Mouse (Mus musculus): ENCODE measurements at regions not wholly inside any gene's neighbourhood (a gene's known extent, or its start where the extent isn't known, plus 50 kb on each side); places are given as distances from the start of the nearest gene placed in this dataset.

DNA sequence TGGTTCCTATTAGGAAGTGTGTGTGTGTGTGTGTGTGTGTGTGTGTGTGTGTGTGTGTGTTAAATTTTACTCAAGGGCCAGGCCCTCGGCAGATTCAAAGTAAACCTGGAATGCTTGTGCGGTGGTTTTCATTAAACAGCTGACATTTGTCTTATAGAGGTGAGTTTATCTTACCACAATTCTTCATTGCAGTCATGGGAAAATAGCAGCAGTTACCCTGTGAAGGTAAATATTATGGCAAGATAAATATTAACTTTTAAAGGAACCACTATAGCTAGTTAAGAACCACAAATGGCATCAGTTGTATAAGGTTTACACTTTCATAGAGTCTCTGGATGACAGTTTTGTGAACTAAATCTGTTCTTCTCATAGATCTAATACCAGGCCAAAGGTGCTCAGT lies 495.6 kb downstream of the Rwdd3 start:
- no peak overlapping the region for H3K9ac ChIP-seq
- no peaks in the 10 kb centered on the region for H3K9me3 ChIP-seq
- H3K4me2 ChIP-seq (replicated peaks), result no peak overlapping the region
- 21% methylated on average over 2 of the region's 2 CpGs for WGBS
- H3K4me3 ChIP-seq (replicated peaks), result no peak overlapping the region
- H3K27ac ChIP-seq, result no peak overlapping the region
- no peaks in the 10 kb centered on the region for H3K36me3 ChIP-seq
- no peaks in the 10 kb centered on the region for H3K4me1 ChIP-seq (replicated peaks)
- H3K27me3 ChIP-seq (replicated peaks), result no peaks in the 10 kb centered on the region
- peak; percentile 63; the same call in 1 of the 2 replicates for ATAC-seq

- Histone ChIP-seq H3K27me3 (replicated peaks) (no peaks in the 10 kb centered on the region), H3K36me3 (no peaks in the 10 kb centered on the region), H3K4me2 (replicated peaks) (no peak overlapping the region), H3K27ac (no peak overlapping the region), H3K4me1 (replicated peaks) (no peaks in the 10 kb centered on the region), H3K9ac (no peak overlapping the region), H3K9me3 (no peaks in the 10 kb centered on the region), H3K4me3 (replicated peaks) (no peak overlapping the region)
- 83% methylated on average over 3 of the region's 3 CpGs for WGBS
- ATAC-seq, result no peak
Observed at GRCm38 (mm10) chr3:120668654-120669053, 502.8 kb downstream of the Rwdd3 start.

GRCm38 (mm10) chr3:120662521-120662920 lies 509.0 kb downstream of the Rwdd3 start:
- Histone ChIP-seq H3K4me2 (replicated peaks) (no peak overlapping the region), H3K9me3 (no peaks in the 10 kb centered on the region), H3K4me1 (replicated peaks) (no peaks in the 10 kb centered on the region), H3K4me3 (replicated peaks) (no peak overlapping the region), H3K9ac (no peak overlapping the region), H3K27me3 (replicated peaks) (no peaks in the 10 kb centered on the region), H3K36me3 (no peaks in the 10 kb centered on the region), H3K27ac (no peak overlapping the region)
- WGBS, result 94% methylated on average over 4 of the region's 4 CpGs
- ATAC-seq, result no peak

GRCm38 (mm10) chr3:120660776-120661175 lies 510.7 kb downstream of the Rwdd3 start:
- Histone ChIP-seq H3K9me3 (no peaks in the 10 kb centered on the region), H3K9ac (no peak overlapping the region), H3K4me1 (replicated peaks) (no peaks in the 10 kb centered on the region), H3K36me3 (no peaks in the 10 kb centered on the region), H3K4me2 (replicated peaks) (no peak overlapping the region), H3K27ac (no peak overlapping the region), H3K4me3 (replicated peaks) (no peak overlapping the region), H3K27me3 (replicated peaks) (no peaks in the 10 kb centered on the region)
- no peak for ATAC-seq
- 95% methylated on average over 4 of the region's 4 CpGs for WGBS

- no peak overlapping the region for H3K4me3 ChIP-seq (replicated peaks)
- no peaks in the 10 kb centered on the region for H3K27me3 ChIP-seq (replicated peaks)
- WGBS, result 84% methylated on average over 12 of the region's 12 CpGs
- H3K4me1 ChIP-seq (replicated peaks), result no peaks in the 10 kb centered on the region
- H3K4me2 ChIP-seq (replicated peaks), result no peak overlapping the region
- no peaks in the 10 kb centered on the region for H3K9me3 ChIP-seq
- ATAC-seq, result no peak
- H3K36me3 ChIP-seq, result no peaks in the 10 kb centered on the region
- H3K9ac ChIP-seq, result no peak overlapping the region
- no peak overlapping the region for H3K27ac ChIP-seq
Observed at GRCm38 (mm10) chr3:120649047-120649868, 522.2 kb downstream of the Rwdd3 start.

GRCm38 (mm10) chr3:120648391-120648790 lies 523.1 kb downstream of the Rwdd3 start:
- no peak overlapping the region for H3K27ac ChIP-seq
- H3K4me1 ChIP-seq (replicated peaks), result no peaks in the 10 kb centered on the region
- no peak overlapping the region for H3K4me3 ChIP-seq (replicated peaks)
- H3K9ac ChIP-seq, result no peak overlapping the region
- 81% methylated on average over 5 of the region's 5 CpGs for WGBS
- no peaks in the 10 kb centered on the region for H3K27me3 ChIP-seq (replicated peaks)
- H3K9me3 ChIP-seq, result no peaks in the 10 kb centered on the region
- ATAC-seq, result no peak
- H3K36me3 ChIP-seq, result no peaks in the 10 kb centered on the region
- H3K4me2 ChIP-seq (replicated peaks), result no peak overlapping the region

GRCm38 (mm10) chr3:120636669-120637305 lies 534.7 kb downstream of the Rwdd3 start:
- Histone ChIP-seq H3K27ac (no peak overlapping the region), H3K9me3 (no peaks in the 10 kb centered on the region), H3K27me3 (replicated peaks) (no peaks in the 10 kb centered on the region), H3K4me2 (replicated peaks) (no peak overlapping the region), H3K9ac (no peak overlapping the region), H3K4me3 (replicated peaks) (no peak overlapping the region), H3K36me3 (no peaks in the 10 kb centered on the region), H3K4me1 (replicated peaks) (no peaks in the 10 kb centered on the region)
- no peak for ATAC-seq
- 69% methylated on average over 9 of the region's 9 CpGs for WGBS

DNA sequence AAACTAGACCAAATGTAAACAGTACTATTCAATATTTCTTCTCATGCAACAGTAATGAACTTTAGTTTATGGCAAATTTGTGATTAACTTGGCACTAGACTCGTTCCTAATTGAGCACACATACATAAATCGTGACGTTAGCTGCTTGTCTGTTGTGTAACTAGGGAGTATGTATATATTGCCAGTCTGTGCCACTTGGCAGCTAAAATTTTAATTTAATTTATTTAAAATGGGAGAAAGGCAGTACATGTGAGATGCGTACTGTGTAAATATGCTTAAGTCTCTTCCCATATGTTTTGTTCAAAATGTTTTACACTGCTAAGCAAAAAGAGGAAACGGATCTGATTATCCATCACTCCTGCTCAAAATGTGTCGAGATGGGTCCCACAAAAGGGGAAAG lies 553.1 kb downstream of the Rwdd3 start:
- 57% methylated on average over 6 of the region's 6 CpGs for WGBS

DNA sequence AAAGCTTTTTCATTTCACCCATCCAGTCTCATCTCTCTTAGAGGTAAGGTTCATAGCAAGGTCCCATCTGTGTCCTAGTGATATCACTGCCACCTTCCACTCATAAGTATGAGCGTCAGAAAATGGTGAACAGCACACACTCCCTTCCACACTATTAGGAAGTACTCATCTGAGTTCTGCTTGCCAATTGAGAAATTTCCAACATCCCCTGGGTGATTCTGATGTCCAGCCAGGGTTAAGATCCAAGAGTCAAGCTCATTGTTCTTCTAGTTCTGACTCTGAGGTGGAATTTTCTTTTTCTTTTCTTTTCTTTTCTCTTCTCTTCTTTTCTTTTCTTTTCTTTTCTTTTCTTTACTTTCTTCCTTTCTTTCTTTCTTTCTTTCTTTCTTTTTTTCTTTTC lies 577.3 kb downstream of the Rwdd3 start:
- Histone ChIP-seq H3K27ac (no peak overlapping the region), H3K4me2 (replicated peaks) (no peak overlapping the region), H3K27me3 (replicated peaks) (no peaks in the 10 kb centered on the region), H3K9ac (no peak overlapping the region), H3K4me3 (replicated peaks) (no peak overlapping the region), H3K9me3 (no peaks in the 10 kb centered on the region), H3K36me3 (no peaks in the 10 kb centered on the region), H3K4me1 (replicated peaks) (no peaks in the 10 kb centered on the region)
- 92% methylated on average over 1 of the region's 1 CpGs for WGBS
- no peak for ATAC-seq

More for the DNA sequence above, 553.1 kb downstream of the Rwdd3 start:
- Histone ChIP-seq H3K27me3 (replicated peaks) (no peaks in the 10 kb centered on the region), H3K9me3 (no peaks in the 10 kb centered on the region), H3K4me2 (replicated peaks) (no peak overlapping the region), H3K27ac (no peak overlapping the region), H3K4me1 (replicated peaks) (no peaks in the 10 kb centered on the region), H3K36me3 (no peaks in the 10 kb centered on the region), H3K9ac (no peak overlapping the region), H3K4me3 (replicated peaks) (no peak overlapping the region)
- no peak for ATAC-seq

- Histone ChIP-seq H3K4me1 (replicated peaks) (no peaks in the 10 kb centered on the region), H3K36me3 (no peaks in the 10 kb centered on the region), H3K9ac (no peak overlapping the region), H3K4me2 (replicated peaks) (no peak overlapping the region), H3K27me3 (replicated peaks) (no peaks in the 10 kb centered on the region), H3K27ac (no peak overlapping the region), H3K4me3 (replicated peaks) (no peak overlapping the region), H3K9me3 (no peaks in the 10 kb centered on the region)
- ATAC-seq, result no peak
- 54% methylated on average over 2 of the region's 2 CpGs for WGBS
Observed at GRCm38 (mm10) chr3:120591183-120591582, 580.3 kb downstream of the Rwdd3 start.

- ATAC-seq, result no peak
- Histone ChIP-seq H3K9me3 (no peaks in the 10 kb centered on the region), H3K4me1 (replicated peaks) (no peaks in the 10 kb centered on the region), H3K9ac (no peak overlapping the region), H3K4me2 (replicated peaks) (no peak overlapping the region), H3K36me3 (no peaks in the 10 kb centered on the region), H3K4me3 (replicated peaks) (no peak overlapping the region), H3K27me3 (replicated peaks) (no peaks in the 10 kb centered on the region), H3K27ac (no peak overlapping the region)
- WGBS, result 62% methylated on average over 6 of the region's 6 CpGs
Observed at GRCm38 (mm10) chr3:120570806-120571425, 600.6 kb downstream of the Rwdd3 start.

- H3K27ac ChIP-seq, result no peak overlapping the region
- H3K9ac ChIP-seq, result no peak overlapping the region
- no peak overlapping the region for H3K4me3 ChIP-seq (replicated peaks)
- H3K27me3 ChIP-seq (replicated peaks), result no peaks in the 10 kb centered on the region
- no peaks in the 10 kb centered on the region for H3K4me1 ChIP-seq (replicated peaks)
- no peak for ATAC-seq
- no peaks in the 10 kb centered on the region for H3K9me3 ChIP-seq
- no peaks in the 10 kb centered on the region for H3K36me3 ChIP-seq
- H3K4me2 ChIP-seq (replicated peaks), result no peak overlapping the region
- 52% methylated on average over 21 of the region's 21 CpGs for WGBS
Observed at GRCm38 (mm10) chr3:120541556-120542476, 629.7 kb downstream of the Rwdd3 start.

Data from intestine, embryonic 15.5 days (tissue).